Mouse (Mus musculus): ENCODE data around the gene Map2k3.

GRCm38 (mm10) chr11:60945003-60945402 lies 13.2 kb downstream of the Map2k3 start:
- TF ChIP-seq GATA1 (IDR thresholded peaks at IDR 0.05; ENCODE audit: low read length) (no peak), TAL1 (IDR thresholded peaks at IDR 0.05; ENCODE audit: low read length) (peak; percentile 10; the same call in 1 of the 3 replicates)

All from erythroblast, embryonic 14.5 days (primary cell).